Mouse (Mus musculus) CD4-positive naive resting alpha-beta T cell, adult 76 days (primary cell): ENCODE results near the gene Mrvi1. TPM values are rescaled to one million over a fixed set of nuclear protein-coding genes. Genes with fewer than 3 reads are reported as not detected.

Experiments
- total RNA-seq: library from RNA; stranded (reverse); gene quantifications from one replicate; pipeline ENCODE4 v1.2.4, GENCODE M21; 2023

Mrvi1 gene
- total RNA-seq = 5.3 TPM

GRCm38 (mm10) chr7:110982053-110982705 is at the start of gene Mrvi1:
Gene Mrvi1, minus strand, starts transcription at chr7:110982461.

GRCm38 (mm10) chr7:111028281-111029045 is 46.2 kb upstream of the Mrvi1 start, which contains the start of gene Ctr9:
Gene Ctr9, plus strand, starts transcription at chr7:111028951.

GRCm38 (mm10) chr7:110862751-110863289 is 119.4 kb downstream of the Mrvi1 start, which contains the start of gene Lyve1:
Gene Lyve1, minus strand, starts transcription at chr7:110863239.

GRCm38 (mm10) chr7:110843916-110844874 is 138.1 kb downstream of the Mrvi1 start, which contains the start of gene Rnf141:
Gene Rnf141, minus strand, starts transcription at chr7:110844457.

Other genes with a start within 250 kb of the Mrvi1 start
- 14.3 TPM for gene Ampd3, start 214.3 kb downstream of the Mrvi1 start, total RNA-seq
- 19.2 TPM for gene Rnf141, start 138.0 kb downstream of the Mrvi1 start, total RNA-seq
- not detected for gene Lyve1, start 119.2 kb downstream of the Mrvi1 start, total RNA-seq
- 45.6 TPM for gene Ctr9, start 46.5 kb upstream of the Mrvi1 start, total RNA-seq
- gene Eif4g2, start 100.6 kb upstream of the Mrvi1 start, total RNA-seq = 1,360 TPM